Mouse (Mus musculus): ENCODE data around the gene Cotl1.
A peak's percentile ranks its signal among the peaks of the same experiment; 100 is the strongest.

Gene Cotl1

DNA sequence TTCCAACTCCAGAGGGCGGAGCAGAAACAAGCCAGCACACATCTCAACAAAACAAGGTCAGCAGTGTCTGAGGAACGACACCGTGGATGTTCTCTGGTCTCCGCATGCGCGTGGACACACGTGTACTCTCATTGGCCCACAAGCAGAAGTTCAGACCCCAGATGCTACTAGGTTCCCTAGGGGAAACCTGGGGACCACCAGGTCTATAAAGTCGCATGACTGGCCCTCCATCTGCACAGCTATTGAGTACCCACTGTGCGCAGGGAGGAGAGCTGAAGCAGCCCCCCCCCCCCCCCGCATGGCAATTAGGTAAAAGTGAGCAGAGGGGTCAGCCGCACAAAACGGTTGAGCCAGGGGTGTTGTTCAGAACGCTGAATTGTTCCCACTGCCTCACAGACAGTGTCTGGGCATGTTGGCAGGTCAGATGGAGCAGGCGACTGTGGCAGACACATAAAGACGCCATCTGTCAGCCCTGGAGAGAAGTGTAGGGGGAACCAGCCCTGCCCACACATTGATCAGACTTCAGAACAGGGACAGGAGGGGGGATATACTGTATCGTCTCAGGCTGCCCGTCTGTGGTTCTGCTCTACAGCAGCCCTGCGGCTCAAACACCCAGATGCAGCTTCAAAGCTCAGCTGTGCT, 54.5 kb downstream of the Cotl1 start:
- no peak for DNase-seq

DNA sequence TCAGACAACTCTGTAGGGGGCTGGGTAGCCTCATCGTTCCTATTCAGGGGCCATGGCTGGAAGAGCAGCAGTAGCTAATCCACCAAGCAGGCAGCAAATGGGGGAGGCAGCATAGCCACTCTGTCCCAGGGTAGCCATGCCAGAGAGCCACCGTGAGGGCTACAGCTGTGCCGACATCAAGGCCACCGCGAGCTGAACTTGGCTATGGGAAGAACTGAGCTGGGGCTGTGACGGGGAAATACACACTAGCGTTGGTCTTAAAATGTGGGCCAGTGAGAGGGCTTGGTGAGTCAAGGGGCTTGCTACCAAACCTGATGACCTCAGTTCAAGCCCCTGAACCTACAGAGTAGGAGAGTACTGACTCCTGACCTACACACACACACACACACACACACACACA, 55.7 kb downstream of the Cotl1 start:
- DNase-seq = no peak

DNA sequence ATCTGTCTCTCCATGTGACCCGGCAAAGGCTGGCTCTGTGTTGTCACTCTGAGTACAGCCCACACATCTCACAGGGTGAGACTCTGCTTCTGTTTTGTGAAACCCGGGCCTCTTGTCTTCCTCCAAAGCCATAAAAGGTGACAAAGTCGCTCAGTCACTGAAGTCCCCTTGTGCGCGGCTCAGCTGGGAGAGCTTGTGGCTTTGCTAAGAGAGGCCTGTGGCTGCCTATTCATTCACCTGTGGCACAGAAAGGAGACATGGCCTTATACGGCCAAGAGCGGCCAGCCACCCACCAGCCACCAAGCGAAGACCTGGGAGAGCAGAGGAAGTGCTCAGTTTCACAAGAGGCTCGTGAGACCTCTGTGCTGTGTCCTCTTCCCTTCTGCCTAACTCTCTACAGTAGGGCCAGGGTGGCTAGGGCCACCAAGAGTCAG, 56.2 kb downstream of the Cotl1 start:
- peak; percentile 63 to 71 for DNase-seq

DNA sequence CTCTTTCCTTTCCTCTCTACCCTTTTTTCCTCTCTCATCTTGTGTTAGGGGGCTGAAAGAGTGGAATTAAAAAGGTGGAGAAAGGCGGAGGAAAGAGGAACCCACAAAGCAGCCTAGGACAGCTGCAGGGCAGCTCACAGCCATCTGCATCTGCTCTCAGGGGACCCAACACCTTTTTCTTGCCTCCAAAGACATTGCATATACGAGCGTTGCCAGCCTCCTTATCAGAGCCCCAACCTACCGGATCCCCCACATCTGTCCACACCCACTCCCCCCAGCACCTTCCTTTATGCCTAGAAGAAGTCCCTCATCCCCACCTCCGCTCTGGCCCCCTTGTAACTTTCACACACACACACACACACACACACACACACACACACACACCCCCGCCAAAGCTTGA, 56.8 kb downstream of the Cotl1 start:
- no peak for DNase-seq

DNA sequence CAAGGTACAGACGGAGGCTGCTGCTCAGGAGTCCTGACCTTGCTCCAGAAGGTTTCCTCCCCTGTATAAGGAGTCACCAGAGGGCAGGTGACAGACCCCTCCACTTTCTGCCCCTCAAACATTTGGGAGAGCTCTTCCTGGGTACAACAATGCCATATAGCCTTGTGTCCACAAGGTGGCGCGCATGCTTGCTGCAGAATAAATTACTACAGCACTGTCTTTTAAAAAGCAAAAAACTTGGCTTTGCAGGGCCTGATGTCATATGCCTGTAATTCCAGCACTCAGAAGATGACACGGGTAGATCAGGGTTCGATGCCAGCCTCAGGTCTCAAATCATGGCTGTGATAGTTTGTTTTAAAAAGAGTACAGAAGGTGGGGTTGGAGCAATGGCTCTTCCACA, 57.6 kb downstream of the Cotl1 start:
- DNase-seq = peak; percentile 79 to 80

DNA sequence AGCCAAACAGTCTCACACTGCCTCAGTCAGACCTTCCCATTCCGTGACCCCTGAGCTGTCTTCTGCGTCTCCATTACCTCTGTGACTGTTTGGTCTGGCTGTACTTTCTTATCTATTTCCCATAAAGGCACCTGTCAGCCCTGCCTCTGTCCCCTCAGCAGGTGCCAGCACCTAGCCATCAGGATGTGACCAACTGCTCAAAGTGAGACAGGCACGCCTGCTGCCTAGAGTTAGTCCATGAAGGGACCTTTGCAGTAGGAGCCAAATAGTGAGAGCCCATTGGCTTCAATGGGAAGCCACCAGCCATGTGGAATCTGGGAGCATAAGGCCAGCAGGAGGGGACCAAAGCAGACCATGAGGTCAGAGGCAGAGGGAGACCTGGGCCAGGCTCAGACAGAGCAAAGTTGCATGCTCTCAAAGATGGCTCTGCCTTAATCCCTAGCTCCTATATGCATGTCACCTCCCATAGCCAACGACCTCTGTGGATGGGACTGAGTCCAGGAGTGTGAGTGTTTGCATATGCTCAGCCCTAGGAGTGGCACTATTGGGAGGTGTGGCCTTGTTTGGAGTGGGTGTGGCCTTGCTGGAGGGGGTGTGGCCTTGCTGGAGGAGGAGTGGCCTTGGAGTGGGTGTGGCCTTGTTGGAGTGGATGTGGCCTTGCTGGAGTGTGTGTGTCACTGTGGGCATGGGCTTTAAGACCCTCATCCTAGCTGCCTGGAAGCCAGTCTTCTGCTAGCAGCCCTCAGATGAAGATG, 59.1 kb downstream of the Cotl1 start:
- DNase-seq = peak; percentile 37 to 41

DNA sequence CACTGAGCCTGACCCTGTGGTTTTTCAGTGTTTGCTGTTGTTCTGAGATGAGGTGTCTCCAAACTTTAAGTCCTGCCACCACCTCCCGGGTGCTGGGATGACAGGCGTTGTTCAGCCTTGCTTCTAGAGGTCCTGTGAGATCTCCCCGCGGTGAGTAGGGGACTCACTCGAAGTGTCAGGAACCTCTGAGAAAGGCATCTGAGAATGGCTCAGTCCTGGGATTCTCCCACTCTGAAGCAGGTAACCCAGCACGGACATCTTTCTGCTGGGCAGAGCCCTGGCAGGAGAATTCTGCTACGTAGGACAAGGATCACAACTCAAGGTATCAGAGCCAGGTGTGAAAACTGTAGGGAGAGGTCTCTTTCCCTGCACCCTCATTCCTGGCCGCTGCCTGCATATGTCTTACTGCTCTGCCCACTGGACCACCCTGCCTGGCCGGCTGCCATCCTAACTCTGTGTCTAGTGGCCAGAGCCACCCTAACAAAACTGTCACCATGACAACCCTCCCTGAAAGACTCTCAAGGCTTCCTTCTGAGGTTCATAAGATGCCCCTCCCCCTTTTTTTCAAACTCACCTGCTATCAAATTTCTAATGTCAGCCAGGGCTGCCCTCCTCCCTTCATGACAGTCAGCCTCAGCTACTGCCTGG, 59.8 kb downstream of the Cotl1 start:
- no peak for DNase-seq

DNA sequence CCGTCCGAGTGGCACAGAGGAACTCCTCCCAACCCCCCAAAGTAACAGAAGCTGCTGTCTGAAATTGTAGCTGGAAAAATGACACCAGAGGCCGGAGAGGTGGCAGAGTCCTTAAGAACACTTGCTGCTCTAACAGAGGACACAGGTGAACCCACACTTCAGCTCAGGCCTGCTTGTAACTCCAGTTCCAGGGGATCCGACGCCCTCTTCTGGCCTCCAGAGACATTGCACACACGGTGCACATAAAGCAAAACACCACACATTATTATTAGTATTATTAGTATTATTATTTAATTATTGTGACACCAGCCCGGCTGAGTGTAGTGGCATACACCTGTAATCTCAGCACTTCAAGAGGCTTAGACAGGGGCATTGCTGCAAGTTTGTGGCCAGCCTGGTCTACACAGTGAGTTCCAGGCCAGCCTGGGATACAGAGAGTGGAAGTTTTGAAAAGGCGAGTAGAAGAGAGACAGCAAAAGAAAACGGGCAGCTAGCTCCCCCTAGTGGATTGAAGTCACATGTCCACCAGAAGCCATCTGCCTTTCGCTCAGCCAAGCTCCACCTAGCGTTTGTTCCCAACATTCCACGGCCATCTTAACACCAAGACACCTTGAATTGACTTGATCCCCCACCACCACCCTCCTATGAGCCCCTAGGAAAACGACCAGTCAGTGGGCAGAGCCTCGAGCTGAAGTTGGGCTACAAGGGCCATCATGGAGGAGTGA, 61.2 kb downstream of the Cotl1 start:
- DNase-seq = peak; percentile 78 to 80

DNA sequence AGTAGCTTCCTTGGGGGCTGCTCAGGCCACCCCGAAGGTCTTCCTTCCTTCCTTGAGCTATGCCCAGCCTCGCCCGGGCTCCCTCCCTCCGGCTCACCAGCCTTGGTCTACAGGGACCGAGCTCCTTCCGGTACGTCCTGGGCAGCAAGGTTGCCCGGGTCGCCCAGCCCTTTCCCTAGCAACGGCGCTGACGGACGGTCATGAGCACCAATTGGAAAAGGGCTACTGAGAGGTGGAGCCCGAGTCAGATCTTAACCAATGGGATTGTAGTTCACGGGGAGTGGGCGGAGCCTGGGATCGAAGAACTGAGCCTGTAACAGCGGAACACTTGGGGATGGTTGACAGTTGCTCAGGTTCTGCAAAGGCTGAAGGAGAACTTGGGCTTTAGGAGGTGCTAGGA, 62.1 kb downstream of the Cotl1 start, which contains the start of gene Tldc1:
TSS of gene Tldc1 (minus strand) at position 154 of the 400 bp plus-strand sequence.
- peak; percentile 98 to 99 for DNase-seq

DNA sequence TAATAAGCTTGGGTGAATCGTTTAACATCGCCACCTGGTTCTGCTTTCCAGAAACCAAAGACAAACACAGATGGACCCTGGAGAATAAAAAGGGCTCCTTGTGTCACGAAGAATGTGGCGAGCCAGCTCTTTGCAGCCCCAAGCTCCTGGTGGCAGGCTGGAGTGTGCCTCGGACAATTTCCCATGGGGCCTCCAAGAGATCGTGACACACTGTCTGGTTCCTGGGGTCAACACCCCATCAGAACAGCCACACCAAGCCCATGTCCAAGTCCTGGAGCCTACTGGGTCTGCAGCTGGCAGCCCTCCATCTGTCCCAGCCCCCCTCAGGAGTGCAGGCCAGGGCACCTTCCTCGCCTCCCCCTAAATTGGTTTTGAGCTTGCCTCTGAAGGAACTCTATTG, 62.6 kb downstream of the Cotl1 start:
- DNase-seq = peak in 1 of 2 experiments; percentile 23

DNA sequence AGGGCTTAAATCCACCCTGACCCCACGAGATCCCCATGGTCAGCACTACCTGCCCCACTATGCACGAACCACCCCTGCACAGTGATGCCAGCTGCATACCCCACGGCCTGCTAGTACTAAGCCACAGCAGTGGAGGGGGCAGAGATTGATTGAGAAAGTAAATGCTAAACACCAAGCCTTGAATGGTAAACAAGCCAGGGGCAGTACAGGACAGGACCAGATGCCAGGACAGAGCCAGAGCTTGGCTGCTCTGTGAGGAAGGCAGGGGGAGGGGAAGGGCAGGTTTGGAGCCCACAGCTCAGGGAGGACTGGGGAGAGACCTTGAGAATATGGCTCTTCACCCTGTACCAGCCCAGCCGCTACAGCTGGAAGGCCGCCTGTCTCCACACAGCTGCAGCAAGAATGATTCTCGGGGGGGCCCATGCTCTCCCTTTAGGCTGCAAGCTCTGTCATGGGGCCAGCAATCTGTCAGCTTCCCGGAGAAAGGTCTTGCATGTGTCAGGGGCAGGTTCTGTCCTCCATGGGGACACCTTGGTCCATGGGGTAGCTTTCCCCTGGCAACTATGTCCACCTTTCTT, 63.6 kb downstream of the Cotl1 start:
- no peak for DNase-seq

DNA sequence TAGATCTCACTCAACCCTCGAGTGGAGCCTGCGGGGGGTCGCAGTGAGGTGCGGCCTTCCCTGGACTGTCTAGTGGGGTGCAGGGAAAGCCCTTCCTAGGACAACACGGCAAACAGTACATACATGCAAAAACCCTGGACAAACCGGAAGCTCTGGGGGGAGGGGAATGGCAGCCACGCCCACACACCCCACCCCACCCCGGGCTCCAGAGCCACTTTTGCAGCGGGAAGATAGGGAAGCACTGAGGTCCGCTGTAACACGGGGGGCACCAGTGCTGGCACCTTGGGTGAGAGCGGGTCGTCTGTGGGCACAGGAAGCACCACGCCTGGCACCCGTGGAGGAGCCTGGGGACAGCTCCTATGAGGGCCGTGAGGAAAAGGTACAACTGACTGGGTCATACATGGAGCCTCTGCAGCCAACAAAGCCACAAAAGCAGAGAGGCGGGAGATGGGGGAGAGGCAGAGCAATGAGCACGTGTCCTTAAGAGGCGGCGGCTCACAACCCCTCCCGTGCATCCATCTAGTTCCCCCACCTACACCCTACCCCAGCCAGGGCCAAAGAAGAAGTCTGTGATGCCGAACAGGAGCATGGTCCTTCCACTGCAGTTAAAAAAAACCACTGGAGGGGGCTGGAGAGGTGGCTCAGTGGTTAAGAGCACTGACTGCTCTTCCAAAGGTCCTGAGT, 74.4 kb downstream of the Cotl1 start:
- DNase-seq = no peak

DNA sequence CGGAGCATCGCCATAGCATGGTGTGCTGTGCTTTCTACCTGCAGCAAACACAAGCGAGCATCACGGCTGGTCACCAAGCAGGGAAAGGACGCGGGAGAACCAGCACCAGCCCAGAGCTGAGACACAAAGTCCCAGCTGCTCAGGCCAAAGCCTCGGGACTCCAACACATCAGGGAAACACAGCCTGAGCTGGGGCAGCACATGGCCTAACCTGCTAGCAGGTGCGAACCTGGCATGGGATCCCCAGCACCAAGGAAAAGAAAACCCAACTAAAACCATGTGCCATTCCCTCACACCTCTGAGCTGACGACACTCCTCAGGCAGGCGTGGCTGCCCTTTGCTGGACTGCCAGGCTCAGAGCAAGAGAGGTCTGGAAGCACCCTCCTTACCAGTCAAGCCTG, 75.0 kb downstream of the Cotl1 start:
- no peak for DNase-seq

DNA sequence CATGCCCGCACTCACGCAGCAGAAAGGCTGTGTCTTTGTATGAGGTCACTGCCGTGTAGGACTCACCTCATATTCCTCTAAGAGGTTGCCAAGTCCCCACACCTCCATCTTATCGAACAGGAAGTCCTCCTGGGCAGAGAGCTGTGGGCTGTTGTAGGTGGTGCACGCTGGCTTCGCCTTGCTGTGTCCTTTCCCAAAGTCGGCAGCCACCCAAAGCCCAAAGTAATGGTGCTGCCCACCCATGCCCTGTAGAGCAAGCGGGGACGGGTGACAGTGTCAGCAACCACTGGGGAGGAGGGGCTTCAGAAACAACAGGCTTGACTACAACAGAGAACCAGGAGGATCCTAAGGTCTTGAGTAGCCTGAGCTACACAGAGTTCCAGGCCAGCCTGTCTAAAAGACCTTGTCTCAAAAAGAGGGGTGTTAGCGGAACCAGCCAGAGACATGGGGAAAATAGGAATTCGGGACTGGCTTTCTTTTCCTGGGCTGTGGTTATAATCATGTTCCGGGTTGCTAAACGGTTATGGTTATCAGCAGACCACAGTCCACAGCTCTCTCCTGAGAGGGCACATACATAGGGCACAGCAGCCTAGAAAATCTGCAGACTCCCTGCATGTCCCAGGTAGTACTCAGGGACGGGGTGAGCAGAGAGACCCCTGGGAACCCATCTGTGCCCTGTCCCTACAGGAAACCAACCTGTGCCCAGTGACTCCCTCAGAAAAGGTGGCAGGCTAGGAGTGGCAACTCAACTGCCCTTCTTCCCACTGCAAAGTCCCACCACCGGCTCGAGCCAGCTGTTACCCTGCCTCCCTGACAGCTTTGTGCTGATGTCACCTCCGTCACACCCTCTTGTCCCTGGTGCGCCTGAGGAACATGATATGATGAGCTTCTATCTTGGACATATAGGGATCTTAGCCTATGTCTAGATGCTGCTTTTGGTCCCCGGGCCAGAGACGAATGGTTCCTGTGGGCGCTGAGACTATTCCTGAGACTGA, 77.8 kb downstream of the Cotl1 start:
- no peak for DNase-seq

DNA sequence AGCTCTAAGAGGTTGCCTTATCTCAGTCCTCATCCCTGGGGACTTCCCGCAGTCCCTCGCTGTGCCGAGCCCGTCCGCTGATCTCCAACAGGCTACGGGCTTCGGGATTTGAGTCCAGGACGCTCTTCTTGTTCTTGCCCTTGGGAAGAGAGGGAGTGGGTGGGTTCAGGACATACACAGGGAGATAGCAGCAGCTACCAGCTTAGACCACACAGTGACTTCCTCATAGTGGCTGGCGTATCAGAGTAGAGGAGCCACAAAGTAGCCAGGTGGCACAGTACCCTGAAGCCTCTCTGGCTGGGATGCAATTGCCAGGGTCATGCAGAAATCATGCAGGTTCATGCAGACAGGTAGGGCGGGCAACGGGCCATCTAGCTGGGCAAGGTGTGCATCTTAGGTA, 78.7 kb downstream of the Cotl1 start:
- no peak for DNase-seq

All from thymus, postnatal 36 days (tissue).